Mouse (Mus musculus) cerebellum, postnatal 10 days (tissue): ENCODE data around the gene Vmn2r61.

ENCODE experiments used
- DNase-seq, 2 experiments: peaks; one replicate each; pipeline ENCODE4 v3.0.0; 2021; ENCODE audit warnings: mixed read lengths in 2 of 2

Gene Vmn2r61

DNA sequence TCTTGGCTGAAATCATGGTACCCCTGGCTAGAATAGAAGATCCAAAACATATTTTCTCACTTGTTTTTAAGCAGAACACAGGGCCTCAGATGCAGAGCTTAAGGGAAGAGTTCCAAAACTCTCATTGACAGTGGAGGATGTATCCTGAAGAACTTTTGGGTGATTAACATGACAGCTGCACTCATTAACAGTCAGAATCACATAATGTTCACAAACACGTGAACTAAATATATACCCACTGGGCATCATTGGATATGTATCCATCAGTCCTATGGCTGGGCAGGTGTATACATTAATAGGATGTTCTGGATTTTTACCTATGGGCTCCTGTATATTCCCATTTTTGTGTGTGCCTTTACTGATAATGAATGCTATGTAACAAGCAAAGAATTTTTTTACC lies at the start of gene Vmn2r61:
Gene Vmn2r61, plus strand, starts transcription at position 301 of the 400 bp plus-strand sequence.
- DNase-seq = no peak
